Mouse (Mus musculus) lung, adult 2 months (tissue): ENCODE measurements around the gene Nfatc2.

ENCODE experiments used
- CTCF ChIP-seq: fragments of 200-500 bp; IDR thresholded peaks from 2 replicates; pipeline ENCODE4 v1.5.1; 2011; ENCODE audit warnings: mild to moderate bottlenecking, low read length, control low read depth; ENCODE audit not compliant: insufficient read depth
- POLR2A ChIP-seq: fragments of 200-500 bp; IDR thresholded peaks from 2 replicates; pipeline ENCODE4 v1.6.1; 2011; ENCODE audit warnings: low read depth, mild to moderate bottlenecking, control low read depth, low read length, borderline replicate concordance; ENCODE audit errors: extremely low read depth

DNA sequence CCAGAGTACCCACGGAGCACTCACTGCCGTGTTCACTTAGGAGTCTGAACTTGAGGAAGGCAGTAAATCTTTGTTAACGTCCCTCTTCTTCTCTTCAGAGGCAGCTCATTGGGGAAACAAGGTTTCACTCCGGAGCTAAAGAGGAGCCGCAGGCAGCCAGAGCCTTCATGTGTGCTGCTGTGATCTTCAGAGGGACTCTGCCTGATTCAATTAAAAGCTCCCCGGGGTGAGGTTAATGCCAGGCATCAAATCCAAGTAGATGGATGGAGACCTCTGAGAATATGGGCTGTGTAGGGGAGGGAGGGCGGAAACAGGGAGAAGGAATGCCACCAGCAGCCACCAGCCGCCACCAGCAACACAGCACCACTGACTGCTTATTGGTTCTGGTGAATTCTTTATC lies 157.3 kb downstream of the Nfatc2 start:
- TF ChIP-seq CTCF (no peak), POLR2A (no peak)
